In the genomic region with DNA sequence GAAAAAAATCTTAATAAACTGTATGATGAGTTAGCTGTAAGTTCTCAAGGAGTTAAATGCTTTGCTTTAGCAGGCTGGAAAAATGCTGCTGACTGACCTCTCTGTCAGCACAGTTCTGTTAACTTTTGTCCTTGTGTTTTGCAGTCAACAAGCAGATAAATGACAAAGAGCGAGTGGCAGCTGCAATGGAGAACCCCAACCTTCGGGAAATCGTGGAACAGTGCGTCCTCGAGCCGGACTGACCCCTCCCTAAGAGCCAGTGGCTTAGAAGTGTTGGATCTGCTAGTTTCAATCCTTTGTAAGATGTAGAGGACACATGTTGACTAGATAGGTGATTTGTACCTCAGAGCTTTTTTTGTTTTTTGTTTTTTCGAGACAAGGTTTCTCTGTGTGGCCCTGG, we compare ENCODE assay signal across 21 mouse cellular contexts.
"Had no signal": no experiment of that assay in that cellular context is flagged by ENCODE, and none has a peak within 500 bp of the region (broad histone marks: within the 10 kb centered on the region; RNA-seq: fewer than 3 reads in every experiment).

No protein-coding gene starts in this region.

- H3K9me3 ChIP-seq: limb, embryonic 12.5 days; limb, embryonic 15.5 days; midbrain, embryonic 12.5 days; midbrain, embryonic 15.5 days; neural tube, embryonic 12.5 days; neural tube, embryonic 15.5 days; stomach, embryonic 15.5 days had no signal

- H3K27ac ChIP-seq: kidney, postnatal 0 days; limb, embryonic 12.5 days; limb, embryonic 15.5 days; liver, embryonic 14.5 days; macrophage; midbrain, embryonic 12.5 days; midbrain, embryonic 15.5 days; neural tube, embryonic 12.5 days; neural tube, embryonic 15.5 days; stomach, embryonic 15.5 days had no signal

- H3K27me3 ChIP-seq: limb, embryonic 12.5 days; limb, embryonic 15.5 days; midbrain, embryonic 12.5 days; midbrain, embryonic 15.5 days; neural tube, embryonic 12.5 days; neural tube, embryonic 15.5 days; stomach, embryonic 15.5 days had no signal

- DNase-seq: kidney, adult 2 months; kidney, postnatal 25 days; left cerebral cortex, postnatal 4 days; liver, postnatal 0 days; lung, embryonic 14.5 days; retina, postnatal 1 day; right cerebral cortex, postnatal 25 days; spleen, adult 18-20 months; thymus, adult 2 months; thymus, postnatal 14 days; thymus, postnatal 4 days had no signal

- H3K4me1 ChIP-seq: limb, embryonic 12.5 days; limb, embryonic 15.5 days; midbrain, embryonic 12.5 days; midbrain, embryonic 15.5 days; neural tube, embryonic 12.5 days; neural tube, embryonic 15.5 days; stomach, embryonic 15.5 days had no signal

- H3K4me3 ChIP-seq: limb, embryonic 12.5 days; limb, embryonic 15.5 days; midbrain, embryonic 12.5 days; midbrain, embryonic 15.5 days; neural tube, embryonic 12.5 days; neural tube, embryonic 15.5 days; stomach, embryonic 15.5 days had no signal
